Mouse (Mus musculus) stomach, postnatal 0 days (tissue): Measurements from ENCODE around the gene Ipo13.

Source experiments
- CTCF ChIP-seq: IDR thresholded peaks from 2 replicates; pipeline ENCODE4 v1.5.1; 2016; ENCODE audit warnings: antibody characterized with exemption, low read depth, mild to moderate bottlenecking, moderate library complexity
- EP300 ChIP-seq: optimal IDR thresholded peaks from 2 replicates; pipeline ENCODE3; 2016; ENCODE audit warnings: antibody characterized with exemption

- no peak for TF ChIP-seq EP300
- TF ChIP-seq CTCF: no peak
Observed at GRCm38 (mm10) chr4:117862823-117863222, 52.0 kb downstream of the Ipo13 start.
